Mouse (Mus musculus): ENCODE data around the gene Ehmt2. TPM values are rescaled to one million over a fixed set of nuclear protein-coding genes. Genes with fewer than 3 reads are reported as not detected.
A peak's percentile ranks its signal among the peaks of the same experiment; 100 is the strongest.

The Ehmt2 gene
- total RNA-seq (2021), result 100 to 1,000 TPM; 166 to 171 TPM
- long read RNA-seq, experiment 1, full-length matches to known transcripts, result 18 of 62 reads
- long read RNA-seq, experiment 1, partial matches to known transcripts, result 33 of 62 reads
- long read RNA-seq, experiment 1, other reads (novel, unspliced or antisense), result 11 of 62 reads
- long read RNA-seq, experiment 2, full-length matches to known transcripts, result 25 of 62 reads
- long read RNA-seq, experiment 2, partial matches to known transcripts, result 28 of 62 reads
- long read RNA-seq, experiment 2, other reads (novel, unspliced or antisense), result 9 of 62 reads

DNA sequence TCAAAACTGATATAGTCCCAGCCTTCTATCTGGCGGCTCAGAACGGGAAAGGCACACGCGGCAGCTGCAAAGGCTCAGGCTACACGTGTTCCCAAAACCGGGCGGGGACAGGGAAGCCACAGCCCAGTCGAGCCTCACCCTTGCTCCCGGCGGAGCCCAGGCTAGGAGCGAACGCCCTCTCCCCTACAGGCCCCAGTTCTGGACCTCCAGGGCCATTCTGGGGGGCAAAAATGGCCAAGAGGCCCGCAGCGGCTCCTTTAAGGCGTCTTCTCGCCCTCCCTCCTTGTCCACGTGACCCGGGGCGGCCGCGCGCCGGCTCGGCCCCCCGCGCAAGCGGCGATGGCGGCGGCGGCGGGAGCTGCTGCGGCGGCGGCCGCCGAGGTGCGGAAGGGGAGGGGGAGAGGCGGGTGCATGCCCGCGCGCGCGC lies at the start of gene Ehmt2, which contains the start of gene C2:
Ehmt2 (plus strand) TSS at position 310 of the 427 bp plus-strand sequence.
C2 (minus strand) TSS at position 106 of the 427 bp plus-strand sequence.
- intact Hi-C loops (cut with DNase I), result loop anchor here (5.0 kb wide), 1 partner anchor 41 kb away; no protein-coding TSS in a partner anchor
- DNase-seq (ENCODE audit: low spot score in 2 of 2), result peak; percentile 78 to 82

DNA sequence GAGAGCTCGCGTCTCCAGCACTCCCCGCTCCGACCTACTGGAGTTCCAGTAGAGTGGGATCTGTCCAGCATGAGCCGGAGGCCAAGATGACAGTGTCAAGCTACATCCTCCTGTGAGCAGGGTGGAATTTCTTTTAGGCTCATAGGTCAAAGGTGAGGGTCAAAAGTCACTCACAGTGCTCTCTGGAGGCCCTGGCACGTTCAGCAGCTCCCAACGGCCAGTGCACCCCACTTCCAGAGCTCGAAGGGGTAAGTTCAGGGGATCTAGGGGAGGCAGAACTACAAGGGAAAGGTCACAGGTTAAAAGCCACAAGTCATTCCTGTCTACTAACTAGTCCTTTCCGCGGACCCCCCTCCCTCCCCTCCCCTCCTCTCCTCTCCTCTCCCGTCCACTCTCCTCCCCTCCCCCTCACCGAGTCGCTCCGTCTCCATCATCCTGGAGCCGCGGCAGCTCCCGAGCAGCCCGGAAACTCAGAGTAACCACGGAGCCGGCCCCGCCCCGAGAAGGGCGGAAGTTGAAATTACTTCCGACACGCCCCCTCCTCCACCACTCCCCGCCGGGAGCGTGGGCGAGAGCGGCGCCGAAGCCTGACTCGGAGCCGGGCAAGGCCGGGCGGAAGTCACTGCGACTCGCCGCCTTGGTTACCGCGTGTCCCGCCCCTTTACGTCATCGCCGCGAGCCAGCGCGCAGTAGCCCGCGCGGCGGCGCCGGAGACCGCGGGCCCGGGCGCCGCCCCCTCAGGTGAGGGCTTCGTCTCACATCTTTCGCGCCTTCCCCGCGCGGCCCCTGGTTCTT lies 48.4 kb upstream of the Ehmt2 start, which contains the start of the genes Skiv2l and Nelfe:
Skiv2l (minus strand) TSS at position 489 of the 795 bp plus-strand sequence.
Nelfe (plus strand) TSS at position 670 of the 795 bp plus-strand sequence.
- DNase-seq (ENCODE audit: low spot score in 2 of 2), result peak; percentile 98
- intact Hi-C loops (cut with DNase I), result loop anchor here (2.0 to 5.0 kb wide), 3 partner anchors 13 to 132 kb away; partner anchors contain the start of genes Dxo, Lsm2 and Stk19

DNA sequence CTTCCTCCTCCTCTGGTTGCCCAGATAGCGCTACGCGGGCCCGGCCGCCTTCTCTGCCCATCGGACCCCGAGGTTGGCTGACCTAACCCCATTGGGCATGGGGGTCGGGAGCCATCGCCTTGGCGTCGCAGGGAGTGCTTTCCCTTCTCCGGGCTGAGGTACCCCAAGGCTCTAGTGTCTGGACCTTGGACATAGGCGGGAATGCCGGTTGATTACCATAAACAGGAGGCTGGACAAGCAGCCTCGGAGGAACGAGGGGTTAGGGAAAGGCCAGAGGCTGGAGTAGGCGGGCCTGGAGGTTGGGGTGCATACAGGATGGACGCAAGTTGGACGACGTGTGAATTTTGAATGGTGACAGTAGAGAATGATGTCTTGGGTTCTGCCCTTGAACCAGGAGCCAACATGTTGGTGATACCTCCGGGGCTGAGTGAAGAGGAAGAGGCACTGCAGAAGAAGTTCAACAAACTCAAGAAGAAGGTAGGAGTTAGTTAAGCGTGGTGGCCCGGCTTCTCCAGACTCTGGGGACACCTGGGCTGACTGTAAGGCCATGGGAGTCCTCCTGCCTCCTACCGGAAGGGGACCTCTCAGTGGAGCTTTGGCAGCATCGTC lies 47.6 kb upstream of the Ehmt2 start:
- DNase-seq (ENCODE audit: low spot score in 2 of 2), result no peak
- intact Hi-C loops (cut with DNase I), result loop anchor here (2.0 to 5.0 kb wide), 3 partner anchors 14 to 132 kb away; partner anchors contain the start of genes Dxo, Lsm2 and Stk19

DNA sequence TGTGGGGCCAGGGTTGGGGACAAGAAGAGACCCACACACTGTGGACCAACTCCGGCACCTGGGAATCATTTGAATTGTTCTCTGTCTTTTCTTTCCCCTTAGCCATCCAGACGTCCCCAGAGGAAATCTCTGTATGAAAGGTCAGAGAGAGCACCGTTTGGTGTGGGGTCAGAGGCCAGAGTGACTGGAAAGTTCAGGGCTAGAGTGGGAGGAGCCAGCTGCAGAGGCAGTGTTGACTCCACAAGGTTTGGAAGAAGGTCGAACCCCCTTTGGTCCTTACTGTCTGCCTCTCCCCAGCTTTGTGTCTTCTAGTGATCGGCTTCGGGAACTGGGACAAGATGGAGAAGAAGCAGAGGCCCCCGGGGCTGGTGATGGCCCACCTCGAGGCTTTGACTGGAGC lies 44.8 kb upstream of the Ehmt2 start:
- no peak for DNase-seq (ENCODE audit: low spot score in 2 of 2)
- intact Hi-C loops (cut with DNase I), result loop anchor here (5.0 kb wide), 2 partner anchors 94 to 129 kb away; partner anchors contain the start of gene Lsm2

DNA sequence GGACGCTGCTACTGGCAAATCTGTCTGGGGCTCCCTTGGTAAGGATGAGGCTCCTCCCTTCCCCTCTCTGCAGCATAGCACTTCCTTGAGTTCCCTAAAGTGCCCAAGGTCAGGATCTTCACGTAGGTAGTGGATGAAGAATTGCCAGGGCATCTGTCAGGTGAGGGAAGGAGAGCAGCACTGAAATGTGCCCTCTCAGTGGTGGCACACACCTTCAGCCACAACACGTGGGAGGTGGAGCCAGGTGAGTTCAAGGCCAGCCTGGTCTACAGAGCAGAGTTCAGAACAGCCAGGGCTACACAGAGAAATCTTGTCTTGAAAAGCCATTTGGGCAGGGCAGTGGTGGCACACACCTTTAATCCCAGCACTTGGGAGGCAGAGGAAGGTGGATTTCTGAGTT lies 43.5 kb upstream of the Ehmt2 start:
- intact Hi-C loops (cut with DNase I), result loop anchor here (5.0 kb wide), 4 partner anchors 43 to 128 kb away; partner anchors contain the start of genes C2, Ehmt2, Lsm2 and Slc44a4
- DNase-seq (ENCODE audit: low spot score in 2 of 2), result no peak

DNA sequence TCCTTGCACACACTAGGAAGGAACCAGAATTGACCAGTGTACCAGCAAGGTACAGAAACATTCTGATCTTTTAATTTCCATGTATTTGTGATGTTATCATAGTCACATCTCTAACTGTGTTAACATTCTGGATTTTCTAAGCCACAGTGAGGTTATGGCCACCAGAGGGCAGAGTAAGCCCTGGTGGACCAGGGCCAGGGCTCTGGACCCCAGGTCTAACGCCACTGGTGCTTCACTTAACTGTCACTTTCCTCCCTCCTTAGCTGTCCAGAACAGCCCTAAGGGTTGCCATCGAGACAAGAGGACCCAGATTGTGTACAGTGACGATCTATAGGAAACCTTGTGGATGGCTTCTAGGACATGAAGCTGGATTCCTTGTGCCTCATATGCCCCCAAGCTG lies 42.4 kb upstream of the Ehmt2 start:
- intact Hi-C loops (cut with DNase I), result loop anchor here (5.0 kb wide), 2 partner anchors 41 to 56 kb away; partner anchors contain the start of genes C2, Ehmt2 and Slc44a4
- DNase-seq (ENCODE audit: low spot score in 2 of 2), result peak; percentile 26 to 35

DNA sequence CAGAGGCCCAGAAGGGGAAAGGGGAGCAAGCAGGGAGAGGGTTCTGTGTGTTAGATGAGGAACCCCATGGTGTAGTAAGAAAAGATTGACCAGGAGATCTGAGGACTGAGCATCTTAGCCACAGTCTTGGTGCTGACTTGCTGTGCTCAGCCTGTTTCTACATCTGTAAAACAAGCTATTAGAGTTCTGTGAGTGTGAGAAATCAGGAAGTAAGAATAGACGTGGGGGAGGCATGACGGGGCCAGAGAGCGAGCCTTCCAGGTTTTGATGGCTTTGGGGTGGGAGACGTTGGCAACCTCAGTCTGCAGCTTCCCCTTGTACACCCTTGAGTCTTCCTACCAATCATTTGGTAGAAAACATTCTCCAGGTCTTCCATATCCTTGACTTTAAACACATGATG lies 39.6 kb upstream of the Ehmt2 start:
- no peak for DNase-seq (ENCODE audit: low spot score in 2 of 2)
- intact Hi-C loops (cut with DNase I), result loop anchor here (5.0 kb wide), 2 partner anchors 39 to 54 kb away; partner anchors contain the start of genes C2, Ehmt2 and Slc44a4

DNA sequence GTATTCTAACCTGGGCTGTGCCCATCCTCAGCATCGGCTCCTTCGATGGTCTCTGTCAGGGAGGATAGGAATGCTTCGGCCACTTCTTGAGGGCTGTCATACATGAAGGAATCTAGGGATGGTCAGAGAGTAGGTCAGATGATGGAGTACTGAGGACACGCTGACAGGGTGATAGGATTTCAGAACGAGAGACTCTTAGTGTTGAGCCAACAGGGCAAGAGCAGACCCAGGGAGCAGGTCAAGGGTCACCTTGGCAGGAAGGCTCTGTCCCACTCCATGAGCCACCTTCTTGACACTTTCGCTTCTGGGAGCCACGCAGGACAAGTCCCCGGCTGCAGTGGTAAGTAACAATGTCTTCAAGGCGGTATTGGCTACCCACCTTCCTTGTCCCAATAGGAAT lies 37.8 kb upstream of the Ehmt2 start:
- no peak for DNase-seq (ENCODE audit: low spot score in 2 of 2)
- intact Hi-C loops (cut with DNase I), result no loop called here

DNA sequence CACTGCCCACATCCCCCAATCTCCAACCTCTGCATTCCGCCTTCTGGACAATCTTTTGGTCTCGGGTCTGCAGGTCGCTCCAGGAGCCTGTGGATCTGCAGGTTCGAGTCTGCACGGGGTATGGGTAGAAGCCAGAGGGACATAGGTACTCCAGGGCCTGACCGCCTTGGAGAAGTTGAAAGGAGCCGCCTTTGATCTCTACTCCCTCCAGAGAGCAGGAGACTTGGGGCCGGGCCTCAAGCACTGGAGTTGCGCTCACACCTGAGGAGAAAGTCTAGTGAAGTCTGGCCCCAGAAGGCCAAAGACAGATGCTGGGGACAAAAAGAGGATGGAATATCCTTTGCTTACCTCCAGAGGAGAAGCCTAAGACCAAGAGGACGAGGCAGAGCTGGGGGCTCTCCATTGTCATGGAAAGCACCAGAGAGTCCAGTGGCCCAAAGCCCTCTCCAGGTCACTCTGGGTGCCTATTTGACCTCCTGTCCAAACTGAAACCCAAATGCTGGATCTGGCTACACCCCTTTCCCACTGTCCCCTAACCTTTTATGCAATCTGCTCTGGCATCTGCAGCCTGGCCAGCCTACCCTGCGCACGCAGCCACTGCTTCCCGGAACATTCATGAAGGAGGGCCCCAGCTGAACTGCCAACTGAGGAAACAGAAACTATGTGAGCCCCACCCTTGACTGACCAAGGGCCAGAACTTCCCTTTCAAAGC lies 36.4 kb upstream of the Ehmt2 start:
- no peak for DNase-seq (ENCODE audit: low spot score in 2 of 2)
- intact Hi-C loops (cut with DNase I), result no loop called here

DNA sequence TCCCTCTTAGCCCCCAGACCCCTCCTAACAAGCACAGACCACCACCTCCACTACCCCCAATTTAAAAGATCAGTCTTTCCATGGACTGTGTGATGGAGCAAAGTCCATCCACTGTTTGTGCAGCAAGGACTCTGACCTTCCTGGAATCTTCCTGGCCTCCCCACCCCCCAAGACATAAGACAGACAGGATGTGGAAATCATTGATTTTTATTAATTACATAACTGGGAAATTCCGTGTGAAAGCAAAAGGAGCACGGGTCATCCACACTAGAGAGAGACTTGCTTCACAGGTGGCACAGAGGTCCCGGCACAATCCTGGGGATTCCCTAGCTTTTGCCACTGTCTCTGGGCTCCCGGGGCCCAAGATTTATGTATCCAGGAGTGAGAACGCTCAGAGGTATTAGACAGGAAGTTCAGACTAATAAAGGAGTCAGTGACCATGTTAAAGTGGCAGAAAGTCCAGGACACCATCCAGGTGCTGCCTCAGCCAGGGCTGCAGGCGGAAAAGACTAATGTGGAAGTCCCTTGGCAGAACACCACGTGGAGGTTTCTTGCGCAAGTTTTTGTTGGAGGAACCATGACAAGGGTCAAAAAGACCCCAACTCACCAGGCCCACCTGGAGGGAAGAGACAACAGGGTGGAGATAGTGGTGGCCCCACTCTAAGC lies 35.7 kb upstream of the Ehmt2 start, which contains the start of gene Cfb:
Cfb (minus strand) TSS at position 103 of the 666 bp plus-strand sequence.
- DNase-seq (ENCODE audit: low spot score in 2 of 2), result no peak
- intact Hi-C loops (cut with DNase I), result no loop called here

DNA sequence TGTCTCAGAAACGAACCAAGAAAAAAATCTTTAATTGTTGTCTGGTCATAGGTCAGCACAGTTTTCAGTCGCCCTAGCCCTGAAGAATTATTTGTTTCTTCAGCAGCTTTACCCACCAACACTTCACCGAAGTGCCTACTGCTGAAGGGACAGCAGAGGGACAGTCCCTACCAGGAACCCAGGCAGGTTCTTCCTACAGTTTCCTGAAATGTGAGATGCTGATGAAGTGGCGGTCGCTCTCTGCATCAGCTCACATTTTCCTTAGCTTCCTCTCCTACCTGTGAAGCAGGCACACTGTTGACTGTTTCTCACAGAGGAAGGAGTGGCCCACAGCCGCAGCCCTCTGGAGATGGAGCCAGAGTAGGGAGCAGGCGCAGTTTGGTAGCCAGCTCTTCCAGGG lies 32.3 kb upstream of the Ehmt2 start:
- DNase-seq (ENCODE audit: low spot score in 2 of 2), result no peak
- intact Hi-C loops (cut with DNase I), result no loop called here

DNA sequence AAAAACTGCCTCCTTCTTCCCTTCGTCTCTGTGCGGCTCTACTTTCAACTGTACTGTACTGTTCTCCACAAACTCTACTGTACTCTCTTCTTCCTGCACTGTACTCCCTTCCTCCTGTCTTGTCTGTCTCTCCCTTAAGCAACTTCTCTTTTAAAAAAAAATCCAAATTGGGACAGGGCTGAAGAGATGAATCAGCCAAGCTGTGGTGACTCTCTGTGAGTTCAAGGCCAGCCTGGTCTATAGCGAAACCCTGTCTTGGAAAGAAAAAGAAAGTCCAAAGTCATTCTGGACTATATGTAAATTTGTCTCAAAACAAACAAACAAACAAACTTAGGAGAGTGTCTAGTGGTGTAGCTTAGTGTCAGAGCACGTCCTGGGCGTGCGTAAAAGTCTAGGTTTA lies 23.9 kb upstream of the Ehmt2 start:
- DNase-seq (ENCODE audit: low spot score in 2 of 2), result no peak
- intact Hi-C loops (cut with DNase I), result no loop called here

DNA sequence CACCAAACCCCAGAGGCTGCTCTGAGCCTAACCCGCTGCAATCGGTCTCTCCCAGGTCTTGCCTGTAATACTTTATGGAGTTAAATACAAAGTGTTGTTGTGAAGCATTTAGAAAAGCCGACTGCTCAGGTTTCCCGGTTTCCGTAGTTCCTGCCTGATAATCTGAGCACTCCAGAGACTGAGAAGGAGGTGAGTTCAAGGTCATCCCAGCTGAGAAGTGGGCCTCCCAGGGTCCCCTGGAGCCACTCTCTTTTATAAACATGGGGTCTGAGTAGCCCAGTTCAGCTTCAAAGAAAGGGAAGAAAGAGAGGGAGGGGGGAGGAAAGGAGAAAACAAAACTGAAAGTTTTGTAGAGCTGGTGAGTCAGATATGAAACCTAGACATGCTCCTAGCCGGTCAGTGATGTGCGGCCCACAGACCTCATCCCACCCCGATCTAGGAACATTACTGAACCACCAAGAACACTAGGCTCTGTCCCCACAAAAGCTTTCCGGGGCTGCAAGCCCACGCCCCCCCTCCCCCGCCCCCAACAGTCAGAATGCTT lies 18.9 kb upstream of the Ehmt2 start, which contains the start of gene Zbtb12:
Zbtb12 (plus strand) TSS at position 148 of the 544 bp plus-strand sequence.
- DNase-seq (ENCODE audit: low spot score in 2 of 2), result no peak
- intact Hi-C loops (cut with DNase I), result no loop called here

DNA sequence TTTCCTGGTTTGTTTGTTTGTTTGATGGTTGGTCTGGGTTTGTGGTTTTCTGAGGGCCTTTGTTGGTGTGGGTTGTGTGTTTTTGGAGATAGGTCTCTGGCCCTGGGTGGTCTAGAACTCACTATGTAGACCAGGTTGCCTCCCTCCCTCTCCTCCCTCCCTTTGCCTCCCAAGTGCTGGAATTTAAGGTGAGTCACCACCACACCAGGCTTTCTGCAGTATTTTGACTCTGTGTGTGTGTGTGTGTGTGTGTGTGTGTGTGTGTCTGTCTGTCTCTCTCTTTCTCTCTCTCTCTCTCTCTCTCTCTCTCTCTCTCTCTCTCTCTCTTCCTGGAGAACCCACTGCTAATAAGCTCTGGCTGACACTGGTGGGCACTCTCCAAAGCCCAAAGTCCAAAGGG lies 17.1 kb upstream of the Ehmt2 start:
- DNase-seq (ENCODE audit: low spot score in 2 of 2), result no peak
- intact Hi-C loops (cut with DNase I), result no loop called here

DNA sequence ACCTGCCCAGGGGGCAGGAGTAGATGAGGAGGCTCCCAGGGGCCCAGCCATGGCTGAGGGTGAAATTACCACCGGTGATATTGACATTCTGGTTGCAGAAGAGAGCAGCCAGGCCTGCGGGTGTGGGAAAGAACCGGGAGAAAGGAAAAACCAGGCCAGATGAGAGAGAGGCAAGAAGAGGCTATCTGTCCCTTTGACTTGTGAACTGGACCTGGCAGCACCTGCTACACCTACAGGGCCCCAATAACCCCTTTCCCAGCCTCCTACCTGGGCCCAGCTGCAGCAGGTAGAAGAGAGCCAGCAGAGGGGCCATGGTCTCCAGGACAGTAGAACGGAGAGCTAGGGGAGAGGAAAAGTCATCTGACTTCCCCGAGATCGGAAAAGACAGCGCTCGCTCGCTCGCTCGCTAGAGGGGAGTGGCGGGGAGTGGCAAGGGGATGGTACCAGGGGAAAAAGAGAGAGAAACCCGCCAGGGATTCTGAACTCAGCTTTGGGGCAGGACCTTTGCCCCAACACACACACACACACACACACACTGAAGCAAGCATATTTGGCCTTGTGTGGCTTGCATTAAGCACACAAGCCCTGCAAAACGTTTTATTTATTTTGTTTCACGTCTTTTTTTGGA lies 16.5 kb upstream of the Ehmt2 start, which contains the start of gene Gm20547:
Gm20547 (minus strand) TSS at position 360 of the 628 bp plus-strand sequence.
- DNase-seq (ENCODE audit: low spot score in 2 of 2), result no peak
- intact Hi-C loops (cut with DNase I), result no loop called here

DNA sequence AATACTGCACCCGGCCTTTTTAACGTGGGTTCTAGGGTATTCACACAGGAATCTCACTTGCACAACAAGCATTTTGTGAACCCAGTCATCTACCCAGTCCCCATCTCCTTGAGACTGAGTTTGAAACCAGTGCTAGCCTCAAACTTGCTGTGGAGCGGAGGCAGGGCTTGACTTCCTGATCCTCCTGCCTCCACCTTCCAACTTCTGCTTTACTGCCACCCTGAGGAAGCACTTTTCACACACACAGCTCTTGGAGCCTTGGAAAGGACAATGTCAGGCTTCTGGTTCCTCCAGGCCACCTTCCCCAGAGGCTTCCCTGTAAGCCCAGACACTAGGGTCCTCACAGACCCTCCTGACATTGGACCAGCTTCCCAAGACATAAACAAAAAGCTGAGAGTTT lies 14.9 kb upstream of the Ehmt2 start:
- no peak for DNase-seq (ENCODE audit: low spot score in 2 of 2)
- intact Hi-C loops (cut with DNase I), result no loop called here

DNA sequence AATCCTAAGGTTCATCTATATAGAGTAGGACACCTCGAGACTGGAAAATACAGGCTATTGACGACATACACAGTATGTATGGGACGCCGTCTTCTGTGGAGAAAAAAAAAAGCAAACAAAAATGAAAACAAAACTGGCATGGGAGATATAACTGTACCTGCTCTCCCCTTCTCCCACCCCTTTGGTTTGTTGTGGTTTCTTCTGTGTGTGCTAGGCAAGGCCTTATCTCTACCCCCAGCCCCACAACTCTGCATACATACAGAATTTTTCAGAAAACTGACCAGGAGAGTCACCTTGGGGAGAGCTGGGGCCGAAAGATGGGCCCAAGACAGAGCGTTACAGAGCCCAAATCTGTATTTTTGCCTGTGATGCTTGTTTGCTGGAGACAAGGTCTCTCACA lies 13.6 kb upstream of the Ehmt2 start:
- no peak for DNase-seq (ENCODE audit: low spot score in 2 of 2)
- intact Hi-C loops (cut with DNase I), result loop anchor here (5.0 kb wide), 1 partner anchor 212 kb away; the partner anchor contains the start of gene Tnxb

Measured in left cerebral cortex, postnatal 14 days (tissue).